Mouse (Mus musculus): ENCODE results near the gene Gas2l1.

The Gas2l1 gene

DNA sequence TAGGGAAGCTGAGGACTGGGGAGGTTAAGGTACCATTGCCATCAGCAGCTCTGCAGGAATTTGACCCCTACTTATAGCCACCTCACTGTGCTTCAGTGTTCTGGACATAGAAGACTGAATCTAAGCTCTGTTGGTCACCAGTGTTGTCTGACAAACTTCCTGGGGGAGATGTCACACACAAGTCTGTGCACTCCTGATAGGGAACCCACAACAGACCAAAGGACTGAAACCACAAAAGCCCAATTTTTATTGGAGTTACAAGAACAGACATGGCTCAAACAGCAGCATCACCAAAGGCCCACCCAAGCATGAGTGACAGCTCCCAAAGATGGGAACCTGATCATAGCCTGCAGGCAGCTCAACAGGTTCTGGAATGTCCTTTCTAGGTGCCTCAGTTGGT lies 1.9 kb upstream of the Gas2l1 start:
- in situ Hi-C loops (cut with MboI, MseI) = loop anchor here (10.0 kb wide), 1 partner anchor 1822 kb away; no protein-coding TSS in a partner anchor

DNA sequence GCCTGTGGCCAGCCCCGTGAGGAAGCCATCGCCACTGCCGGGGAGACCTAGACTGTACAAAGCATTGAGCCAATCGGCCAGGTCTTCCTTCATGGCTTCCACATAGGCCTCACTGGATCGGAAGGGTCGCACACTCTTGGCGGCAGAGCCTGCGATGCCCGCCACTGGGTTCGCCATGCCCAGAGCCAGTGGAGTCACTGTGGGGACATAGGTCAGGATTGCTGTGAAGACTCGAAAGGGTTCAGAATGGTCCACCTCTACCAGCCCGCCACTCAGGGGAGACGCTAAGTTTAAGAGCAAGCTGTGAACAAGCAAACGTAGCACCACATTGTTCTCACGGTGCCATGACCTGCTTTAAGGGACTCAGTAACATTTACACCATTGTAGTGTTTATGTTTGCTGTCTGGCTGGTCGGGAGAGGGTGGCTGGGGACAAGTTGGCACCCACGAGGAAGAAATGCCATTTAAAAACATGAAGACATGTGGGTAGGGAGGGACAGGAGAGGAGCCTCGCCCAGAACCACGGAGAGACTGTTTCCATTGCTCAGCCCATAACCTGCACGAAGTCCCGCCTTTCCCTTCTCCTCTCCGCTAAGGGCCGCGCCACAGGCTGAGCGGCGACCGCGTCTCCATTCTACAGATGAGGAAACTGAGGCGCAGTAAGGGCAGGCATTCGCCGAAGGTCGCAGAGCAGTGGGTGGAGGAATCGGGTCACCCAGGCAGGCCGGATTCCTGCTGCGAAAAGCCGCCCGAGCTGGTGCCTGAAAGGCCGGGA lies 658 bp downstream of the Gas2l1 start:
- in situ Hi-C loops (cut with MboI, MseI) = loop anchor here (10.0 kb wide), 1 partner anchor 1820 kb away; no protein-coding TSS in a partner anchor

DNA sequence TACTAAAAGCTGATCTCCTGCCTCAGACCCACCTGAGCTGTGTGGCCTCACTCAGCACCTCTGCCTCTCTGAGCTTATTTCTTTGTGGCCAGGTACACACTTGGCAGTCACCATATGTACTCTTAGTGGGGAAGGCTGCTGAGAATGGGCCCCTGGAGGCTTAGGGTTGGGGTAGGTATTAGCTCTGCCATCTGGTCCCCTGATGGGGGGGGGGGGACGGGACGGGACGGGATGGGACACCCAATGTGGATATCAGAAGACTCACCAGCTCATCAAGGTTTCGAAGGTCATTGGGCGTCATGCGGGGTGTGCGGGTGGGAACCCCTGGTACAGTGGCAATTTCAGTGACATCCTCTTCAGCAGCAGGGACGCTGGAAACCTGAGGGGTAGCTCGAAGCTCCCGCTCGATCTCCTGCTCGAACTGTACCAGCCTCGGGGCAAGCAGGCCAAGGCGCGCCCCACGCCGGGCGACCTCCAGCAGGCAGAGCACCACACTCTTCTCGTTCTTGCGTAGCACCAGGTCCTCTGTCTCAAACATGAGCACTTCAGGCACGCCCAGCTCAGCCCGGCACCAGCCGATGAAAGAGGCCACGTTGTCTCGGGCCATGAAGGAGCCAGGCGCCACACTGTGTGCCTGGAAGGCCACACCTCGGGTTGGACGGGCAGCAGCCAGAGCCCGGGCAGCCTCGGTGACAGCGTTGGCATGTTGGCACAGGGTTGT lies 1.4 kb downstream of the Gas2l1 start:
- in situ Hi-C loops (cut with MboI, MseI) = loop anchor here (10.0 kb wide), 1 partner anchor 1819 kb away; no protein-coding TSS in a partner anchor

DNA sequence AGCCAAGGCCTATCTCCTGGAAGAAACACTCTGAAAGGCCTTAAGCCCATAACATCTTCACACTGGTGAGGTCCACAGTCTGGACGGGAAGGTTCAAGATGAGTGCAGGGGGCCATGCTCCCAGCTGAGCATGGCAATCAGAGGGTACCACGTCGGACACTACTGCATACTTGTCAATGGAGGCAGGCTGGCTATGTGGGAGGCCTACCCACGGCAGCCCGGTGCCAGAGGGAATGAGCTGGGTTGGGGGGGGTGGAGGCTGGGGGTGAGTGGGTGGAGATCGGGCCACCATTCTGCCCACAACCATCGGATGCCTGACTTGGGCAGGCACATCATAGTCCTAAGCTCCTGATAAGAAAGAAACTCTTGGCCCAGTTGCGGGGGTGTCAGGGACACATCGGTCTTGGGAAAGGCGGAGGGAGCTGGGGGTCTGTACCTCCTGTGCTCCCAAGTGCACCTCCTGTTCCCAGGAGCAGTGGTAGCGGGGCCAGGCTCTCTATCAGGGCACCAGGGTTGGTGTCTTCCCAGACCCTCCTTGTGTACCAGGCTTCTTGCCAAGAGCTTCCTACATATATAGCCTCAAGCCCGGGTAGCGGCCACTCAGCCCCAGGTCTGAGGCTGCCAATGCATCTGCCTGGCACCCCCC lies 2.1 kb downstream of the Gas2l1 start:
- in situ Hi-C loops (cut with MboI, MseI) = loop anchor here (10.0 kb wide), 1 partner anchor 1818 kb away; no protein-coding TSS in a partner anchor

DNA sequence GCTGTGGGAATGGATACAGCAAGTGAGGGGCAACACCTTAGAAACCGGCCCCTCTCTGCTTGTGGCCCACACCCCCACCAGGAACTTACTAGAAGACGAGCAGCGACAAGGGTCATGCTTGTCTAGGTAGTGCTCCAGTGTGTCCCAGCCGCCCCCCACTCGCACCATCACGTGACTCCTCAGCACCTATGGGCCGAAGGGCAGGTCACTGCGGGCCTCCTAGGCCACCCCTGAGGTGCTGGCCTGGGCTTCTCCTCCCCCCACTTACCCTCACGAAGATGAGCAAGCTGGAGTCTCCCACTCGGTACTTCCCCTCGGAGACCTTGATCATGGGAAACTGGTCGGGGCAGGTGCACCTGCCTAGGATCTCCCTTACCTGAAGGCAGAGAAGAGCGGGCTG lies 2.8 kb downstream of the Gas2l1 start:
- in situ Hi-C loops (cut with MboI, MseI) = loop anchor here (10.0 kb wide), 1 partner anchor 1818 kb away; no protein-coding TSS in a partner anchor

DNA sequence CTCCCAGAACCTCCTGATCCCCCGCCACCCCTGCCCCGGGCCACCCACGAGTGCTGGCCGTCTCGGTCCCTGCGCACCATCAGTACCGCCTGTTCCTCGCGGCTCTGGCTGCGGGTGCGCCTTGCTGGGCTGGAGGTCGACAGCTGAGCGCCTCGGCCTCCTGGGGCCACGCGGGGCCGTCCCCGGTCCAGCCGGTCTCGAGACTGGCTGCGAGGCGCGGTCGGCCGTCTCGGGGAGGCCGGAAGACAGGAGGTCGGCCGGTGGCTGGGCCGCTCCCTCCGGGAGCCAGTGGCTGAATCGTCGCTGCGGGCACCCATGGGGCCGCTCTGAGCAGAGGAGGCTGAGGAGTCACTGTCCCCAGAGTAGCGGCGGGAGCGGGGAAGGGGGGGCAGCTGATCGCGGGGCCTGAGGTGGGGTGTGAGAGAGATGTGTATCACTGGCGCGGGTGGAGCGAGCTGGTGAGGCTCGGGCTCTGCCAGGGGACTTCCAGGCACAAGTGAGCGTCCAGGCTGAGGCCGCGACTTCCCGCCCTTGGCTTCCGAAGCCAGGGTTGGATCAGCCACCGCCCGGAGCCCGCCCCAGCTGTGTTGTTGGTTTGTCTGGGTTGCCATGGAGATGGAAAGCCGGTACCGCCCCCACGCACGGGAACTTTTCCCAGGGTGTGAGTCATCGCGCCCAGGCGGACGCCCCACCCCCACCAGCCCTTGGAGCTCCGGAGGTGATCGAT lies 3.6 kb downstream of the Gas2l1 start:
- in situ Hi-C loops (cut with MboI, MseI) = loop anchor here (10.0 kb wide), 1 partner anchor 1817 kb away; no protein-coding TSS in a partner anchor

DNA sequence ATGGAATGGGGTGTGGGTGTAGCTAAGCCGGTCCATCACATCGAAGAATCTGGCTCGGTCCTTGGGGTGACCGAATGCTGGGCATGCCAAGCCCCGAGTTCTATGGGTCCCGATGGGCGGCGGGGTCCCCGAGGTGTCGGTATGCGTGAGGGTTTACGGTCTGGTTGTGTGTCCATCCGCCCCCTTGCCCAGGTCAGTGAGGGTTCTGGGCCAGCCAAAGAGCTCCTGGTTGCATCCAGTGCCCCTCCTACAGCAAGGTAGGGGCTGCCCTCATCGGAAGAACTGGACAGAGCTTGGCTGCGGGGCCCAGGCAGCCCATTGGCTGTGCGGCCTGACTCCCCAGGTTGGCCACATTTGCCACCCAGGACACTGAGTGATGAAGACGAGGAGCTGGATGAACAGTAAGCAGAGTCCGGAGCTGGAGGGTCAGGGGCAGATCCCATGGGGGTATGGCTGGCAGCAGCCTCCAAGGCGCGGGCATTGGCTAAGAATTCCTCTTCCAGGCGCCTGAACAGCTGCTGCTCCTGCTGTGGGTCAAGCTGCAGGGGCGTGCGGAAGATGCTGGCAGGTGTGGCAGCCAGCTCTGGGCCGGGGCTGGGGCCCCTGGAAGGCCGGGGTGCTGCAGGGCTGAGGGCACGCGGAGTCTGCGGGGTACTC lies 4.2 kb downstream of the Gas2l1 start:
- in situ Hi-C loops (cut with MboI, MseI) = loop anchor here (10.0 kb wide), 1 partner anchor 1816 kb away; no protein-coding TSS in a partner anchor

DNA sequence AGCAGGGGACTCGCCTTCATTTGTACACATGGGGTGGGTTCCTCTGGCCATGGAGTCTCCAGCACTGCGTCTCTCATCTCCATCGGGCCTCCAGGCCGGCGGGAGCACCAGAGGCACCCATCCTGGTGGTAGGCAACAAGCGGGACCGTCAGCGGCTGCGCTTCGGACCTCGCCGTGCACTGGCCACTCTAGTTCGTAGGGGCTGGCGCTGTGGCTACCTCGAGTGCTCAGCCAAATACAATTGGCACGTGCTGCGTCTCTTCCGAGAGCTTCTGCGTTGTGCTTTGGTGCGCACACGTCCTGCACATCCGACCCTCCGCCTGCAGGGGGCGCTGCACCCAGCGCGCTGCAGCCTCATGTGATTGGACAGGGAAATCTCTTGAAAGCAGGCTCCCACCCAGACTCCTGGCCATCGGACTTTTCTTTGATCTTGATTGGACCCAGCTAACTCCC lies 5.4 kb downstream of the Gas2l1 start:
- in situ Hi-C loops (cut with MboI, MseI) = loop anchor here (10.0 kb wide), 1 partner anchor 1815 kb away; no protein-coding TSS in a partner anchor

DNA sequence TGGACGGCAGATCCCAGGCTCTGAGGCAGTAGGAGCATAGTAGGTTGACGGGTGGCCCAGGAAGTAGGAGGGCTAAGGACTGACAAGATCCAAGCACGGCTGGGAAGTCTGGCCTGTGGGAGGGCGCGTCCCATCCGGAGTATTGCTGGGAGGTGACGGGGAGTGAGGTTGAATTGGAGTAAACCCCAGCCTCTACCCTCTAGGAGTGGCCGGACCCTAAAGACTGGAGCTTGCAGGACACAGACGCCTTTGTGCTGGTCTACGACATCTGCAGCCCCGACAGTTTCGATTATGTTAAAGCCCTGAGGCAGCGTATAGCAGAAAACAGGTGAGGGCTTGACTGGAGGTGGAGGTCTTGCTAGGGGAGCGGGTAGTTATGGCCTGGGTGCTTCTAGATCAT lies 5.9 kb downstream of the Gas2l1 start:
- in situ Hi-C loops (cut with MboI, MseI) = no loop called here

DNA sequence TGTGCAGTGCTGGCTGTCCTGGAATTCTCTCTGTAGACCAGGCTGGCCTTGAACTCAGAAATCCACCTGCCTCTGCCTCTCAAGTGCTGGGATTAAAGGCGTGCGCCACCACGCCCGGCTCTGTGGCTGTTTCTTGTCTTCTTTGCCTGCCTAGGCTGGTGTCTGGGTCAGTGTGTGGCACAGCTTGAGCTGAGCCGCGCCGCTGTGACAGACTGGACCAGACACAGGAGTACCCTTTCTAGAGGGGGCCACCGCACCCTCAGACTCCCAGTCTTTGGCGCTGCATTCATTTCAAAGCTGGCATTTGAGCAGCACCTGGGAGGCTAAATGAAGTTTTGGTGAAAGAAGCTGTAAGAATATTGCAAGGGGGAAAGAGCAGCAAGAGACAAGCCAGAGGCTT lies 6.3 kb downstream of the Gas2l1 start:
- in situ Hi-C loops (cut with MboI, MseI) = no loop called here

DNA sequence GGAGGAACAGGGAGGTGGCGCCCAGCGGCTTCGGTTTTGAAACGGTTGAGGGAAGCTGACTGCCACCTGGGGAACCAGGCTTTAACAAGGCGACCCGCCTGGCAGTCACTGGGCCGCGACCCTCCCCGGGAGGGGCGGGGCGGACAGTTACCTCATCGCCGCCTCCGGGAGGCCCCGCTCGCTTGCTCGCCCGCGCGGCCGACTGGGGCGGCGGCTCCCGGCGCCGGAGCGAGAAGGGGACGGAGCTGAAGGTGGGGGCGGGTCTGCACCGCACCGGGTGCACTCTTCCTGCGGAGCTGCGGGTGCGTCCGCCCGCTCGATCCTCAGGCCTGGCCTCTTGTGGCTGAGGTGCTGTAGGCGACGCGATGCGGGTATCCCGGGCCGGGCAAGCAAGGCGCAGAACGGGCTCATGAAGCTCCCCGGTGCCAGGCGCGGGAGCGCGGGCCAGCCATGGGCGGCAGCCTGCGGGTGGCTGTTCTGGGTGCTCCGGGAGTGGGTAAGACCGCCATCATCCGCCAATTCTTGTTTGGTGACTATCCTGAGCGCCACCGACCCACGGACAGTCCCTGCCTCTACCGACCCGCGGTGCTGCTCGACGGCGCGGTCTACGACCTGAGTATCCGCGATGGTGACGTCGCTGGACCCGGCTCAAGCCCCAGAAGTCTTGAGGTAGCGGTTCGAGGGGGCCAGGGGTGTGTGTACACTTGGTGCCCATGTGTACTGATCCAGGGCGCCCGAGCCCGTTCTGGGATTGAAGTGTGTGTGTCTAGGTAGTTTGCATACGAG lies 7.1 kb downstream of the Gas2l1 start, which contains the start of gene Rasl10a:
TSS of gene Rasl10a (plus strand) at position 273 of the 786 bp plus-strand sequence.
- in situ Hi-C loops (cut with MboI, MseI) = no loop called here

DNA sequence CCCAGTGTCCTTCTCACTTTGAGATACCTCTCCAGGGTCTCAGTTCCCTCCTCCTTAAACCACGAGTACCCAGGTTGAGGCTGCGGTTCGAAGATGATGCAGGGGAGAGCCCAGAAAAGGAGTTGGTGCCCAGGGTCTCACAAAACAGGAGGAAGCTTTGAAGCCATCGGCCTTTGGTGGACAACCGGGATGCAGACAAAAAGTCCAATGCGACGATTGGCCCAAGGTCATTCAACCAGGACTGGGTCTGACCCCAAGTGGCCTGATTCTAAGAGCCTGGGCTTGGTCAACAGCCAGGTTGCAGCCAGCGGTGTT lies 7.6 kb downstream of the Gas2l1 start:
- in situ Hi-C loops (cut with MboI, MseI) = no loop called here

DNA sequence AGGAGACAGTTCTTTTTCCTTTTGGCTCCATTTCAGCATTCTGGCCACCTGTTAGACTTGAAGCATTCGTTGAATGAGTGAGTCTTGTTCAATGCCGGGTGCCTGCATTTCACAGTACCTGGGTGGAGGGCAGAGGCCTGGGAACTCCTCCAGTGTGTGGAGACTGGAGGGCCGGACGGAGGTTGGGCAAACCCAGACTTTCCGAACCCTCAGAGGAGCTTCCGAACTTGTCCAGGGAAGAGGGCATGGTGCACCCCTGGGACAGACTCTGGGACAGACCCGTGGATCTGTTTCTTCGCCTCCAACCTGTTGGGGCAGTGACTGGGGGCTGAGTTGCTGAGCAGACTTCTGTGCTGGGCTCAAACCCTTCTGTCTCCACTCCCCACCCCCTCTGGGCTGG lies 8.1 kb downstream of the Gas2l1 start:
- in situ Hi-C loops (cut with MboI, MseI) = no loop called here

DNA sequence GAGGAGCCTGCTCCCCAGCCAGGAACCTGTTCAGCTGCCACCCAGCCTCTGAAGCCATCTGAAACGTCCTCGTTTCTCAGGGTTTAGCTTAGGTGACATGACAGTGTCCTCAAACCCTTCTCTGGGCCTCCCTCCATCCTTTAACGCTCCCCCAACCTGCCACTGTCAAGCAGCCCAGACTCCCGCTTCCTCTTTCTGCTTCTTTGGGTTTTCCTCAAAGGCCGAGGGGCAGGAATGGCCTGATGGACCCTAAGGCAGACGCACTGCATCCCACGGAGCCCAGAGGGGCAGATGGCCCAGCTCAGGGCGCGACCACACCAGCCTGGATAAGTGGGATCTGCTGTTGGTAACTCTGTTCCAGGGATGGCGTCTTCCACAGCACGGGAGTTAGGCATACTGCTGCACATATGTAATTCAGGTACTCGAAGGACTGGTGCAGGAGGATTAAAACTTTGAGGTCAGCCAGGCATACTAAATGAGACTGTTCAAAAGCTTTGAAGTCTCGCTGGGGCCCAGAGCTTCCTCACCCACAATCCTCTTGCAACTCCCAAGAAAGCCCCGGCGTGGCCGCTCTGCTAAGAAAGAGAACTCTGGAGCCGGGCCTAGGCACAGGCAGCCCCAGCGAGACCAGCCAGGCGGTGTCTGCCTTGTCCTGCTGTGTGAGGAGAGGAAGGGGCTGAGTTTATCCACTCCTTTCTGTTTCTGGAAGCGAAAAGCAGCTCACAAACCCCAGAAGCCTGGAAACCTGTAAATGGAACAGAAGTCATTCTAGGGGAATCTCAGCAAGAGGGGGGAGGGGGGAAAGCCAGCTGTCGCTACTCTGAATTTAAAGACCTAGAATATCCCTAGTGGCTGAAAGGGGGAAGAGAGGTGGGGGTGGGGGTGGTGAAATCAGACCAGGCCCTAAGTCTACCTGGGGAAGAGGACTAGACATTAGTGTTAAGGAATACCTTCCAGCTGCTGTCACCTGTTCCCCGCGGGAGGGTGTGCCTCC lies 8.9 kb downstream of the Gas2l1 start:
- in situ Hi-C loops (cut with MboI, MseI) = no loop called here

DNA sequence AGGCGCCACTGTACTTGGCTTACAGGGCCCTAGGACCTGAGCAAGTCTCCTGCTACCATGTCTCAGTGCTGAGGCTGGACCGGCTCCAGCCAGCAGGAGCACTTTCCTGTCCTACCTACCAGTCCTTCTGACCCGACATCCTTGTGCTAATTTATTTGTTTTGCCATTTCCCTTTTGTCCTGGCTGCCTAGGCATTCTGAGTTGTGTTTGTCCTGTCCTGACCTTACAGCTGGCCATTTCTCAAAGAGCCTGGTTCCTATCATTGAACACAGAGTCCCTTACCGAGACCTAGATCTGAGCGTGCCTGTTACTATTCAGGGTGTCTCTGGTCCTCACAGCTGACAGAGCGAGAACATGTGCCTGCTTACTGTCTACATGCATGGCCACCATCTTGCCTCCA lies 10.3 kb downstream of the Gas2l1 start:
- in situ Hi-C loops (cut with MboI, MseI) = no loop called here

DNA sequence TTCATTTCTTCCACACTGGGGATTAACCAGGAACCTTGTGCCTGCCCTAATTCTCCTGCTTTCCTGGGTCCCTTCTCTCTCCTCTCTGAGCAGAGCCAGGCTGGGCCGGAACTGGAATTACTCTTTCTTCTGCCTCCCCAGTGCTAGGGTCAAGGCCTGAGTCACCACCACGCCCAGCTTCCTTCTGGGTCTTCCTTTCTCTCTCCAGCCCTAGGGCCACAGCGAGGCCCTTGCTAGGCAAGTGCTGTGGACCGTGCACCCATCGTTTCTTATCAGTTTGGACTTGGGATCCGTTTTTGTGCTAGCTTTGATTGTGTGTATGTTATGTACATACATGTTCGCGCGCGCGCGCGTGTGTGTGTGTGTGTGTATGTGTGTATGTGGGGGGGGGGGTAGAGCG lies 11.0 kb downstream of the Gas2l1 start:
- in situ Hi-C loops (cut with MboI, MseI) = no loop called here

DNA sequence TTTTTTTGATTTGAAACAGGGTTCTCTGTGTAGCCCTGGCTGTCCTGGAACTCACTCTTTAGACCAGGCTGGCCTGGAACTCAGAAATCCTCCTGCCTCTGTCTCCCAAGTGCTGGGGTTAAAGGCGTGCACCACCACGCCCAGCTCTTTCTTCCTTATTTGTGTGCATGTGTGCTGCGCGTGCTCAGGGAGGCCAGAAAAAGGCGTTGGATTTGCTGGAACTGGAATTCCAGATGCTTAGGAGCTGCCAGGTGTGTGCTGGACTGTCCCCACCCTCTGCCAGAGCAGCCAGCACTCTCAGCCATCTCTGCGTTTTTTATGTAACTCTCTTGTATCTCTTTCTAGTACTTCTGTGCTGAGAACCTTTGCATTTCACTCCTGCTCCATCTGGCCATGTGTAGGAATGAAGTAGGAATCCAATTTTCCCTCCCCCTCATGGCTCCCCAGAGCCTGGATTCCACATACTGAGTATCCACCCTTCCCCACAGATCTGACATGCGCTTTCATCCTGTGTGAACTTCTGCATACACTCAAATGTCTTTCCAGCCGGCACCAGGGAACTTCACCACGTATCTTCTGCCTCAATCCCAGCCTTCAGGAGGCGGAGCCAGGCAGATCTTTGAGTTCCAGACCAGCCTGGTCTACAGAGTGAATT lies 12.8 kb downstream of the Gas2l1 start:
- in situ Hi-C loops (cut with MboI, MseI) = no loop called here

DNA sequence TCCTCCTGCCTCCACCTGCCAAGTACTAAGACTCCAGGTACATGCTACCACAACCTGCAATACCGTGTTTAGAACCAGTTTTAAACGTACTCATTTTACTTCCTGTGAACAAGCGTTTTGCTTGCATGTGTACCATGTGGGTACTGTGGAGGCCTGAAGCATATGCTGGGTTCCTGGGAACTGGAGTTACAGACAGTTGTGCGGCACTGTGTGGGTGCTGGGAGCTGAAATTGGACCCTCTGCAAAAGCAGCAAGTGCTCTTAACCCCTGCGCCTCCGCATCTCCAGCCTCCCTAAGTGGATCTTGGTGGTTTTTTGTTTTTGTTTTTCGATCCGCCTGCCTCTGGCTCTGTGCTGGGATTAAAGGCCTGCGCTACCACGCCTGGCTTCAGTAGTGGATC lies 13.5 kb downstream of the Gas2l1 start:
- in situ Hi-C loops (cut with MboI, MseI) = no loop called here
